Mouse (Mus musculus) liver, embryonic 15.5 days (tissue): ENCODE results near the gene Rap1gap2. TPM values are rescaled to one million over a fixed set of nuclear protein-coding genes. Genes with fewer than 3 reads are reported as not detected.

Source experiments
- ATAC-seq: fragments of 200-750 bp; cut with Nextera tagmentation; 2 replicates; pipeline ENCODE4 v1.8.0; 2017; ENCODE audit warnings: moderate number of reproducible peaks, mild to moderate bottlenecking, moderate library complexity; ENCODE audit not compliant: insufficient read depth
- H3K27ac ChIP-seq: fragments of 300-500 bp; sonication (generic); replicated peaks from 2 replicates; pipeline ENCODE4 v1.5.1; 2015; ENCODE audit warnings: mild to moderate bottlenecking, inconsistent platforms
- H3K27me3 ChIP-seq: fragments of 300-500 bp; sonication (generic); 2 replicates; pipeline ENCODE4 v1.6.1; 2015; ENCODE audit warnings: mild to moderate bottlenecking, inconsistent platforms
- H3K36me3 ChIP-seq: fragments of 300-500 bp; sonication (generic); replicated peaks from 2 replicates; pipeline ENCODE4 v1.6.1; 2015; ENCODE audit warnings: moderate library complexity, mild to moderate bottlenecking, inconsistent platforms
- H3K4me1 ChIP-seq: fragments of 300-500 bp; sonication (generic); replicated peaks from 2 replicates; pipeline ENCODE4 v1.6.1; 2015; ENCODE audit warnings: inconsistent platforms
- H3K4me2 ChIP-seq: fragments of 300-500 bp; sonication (generic); 2 replicates; pipeline ENCODE4 v1.6.1; 2015; ENCODE audit warnings: moderate library complexity, mild to moderate bottlenecking, inconsistent platforms
- H3K4me3 ChIP-seq: fragments of 300-500 bp; sonication (generic); replicated peaks from 2 replicates; pipeline ENCODE4 v1.5.1; 2015; ENCODE audit warnings: mild to moderate bottlenecking, inconsistent platforms
- H3K9ac ChIP-seq: fragments of 300-500 bp; sonication (generic); 2 replicates; pipeline ENCODE4 v1.6.1; 2015; ENCODE audit warnings: moderate library complexity, mild to moderate bottlenecking, inconsistent platforms
- H3K9me3 ChIP-seq: fragments of 300-500 bp; sonication (generic); replicated peaks from 2 replicates; pipeline ENCODE4 v1.6.1; 2016; ENCODE audit warnings: inconsistent platforms
- WGBS: fragments of 180-500 bp; shearing (Covaris S2); methylation state at CpG from one replicate; pipeline ENCODE4 v1.1.7; 2015; ENCODE audit warnings: mixed read lengths; ENCODE audit not compliant: insufficient replicate concordance; 5-methylcytosine and 5-hydroxymethylcytosine counted together
- polyA plus RNA-seq: library from polyadenylated mRNA; unstranded; fragments of >200 nt; fragmentation: Nextera tagmentation; extraction: Ambion mirVana; gene quantifications from 2 replicates; pipeline ENCODE4 v1.2.1, GENCODE M21; 2015

Rap1gap2 gene
- polyA plus RNA-seq, 1 experiment from 2014 or later = 0.76 TPM

DNA sequence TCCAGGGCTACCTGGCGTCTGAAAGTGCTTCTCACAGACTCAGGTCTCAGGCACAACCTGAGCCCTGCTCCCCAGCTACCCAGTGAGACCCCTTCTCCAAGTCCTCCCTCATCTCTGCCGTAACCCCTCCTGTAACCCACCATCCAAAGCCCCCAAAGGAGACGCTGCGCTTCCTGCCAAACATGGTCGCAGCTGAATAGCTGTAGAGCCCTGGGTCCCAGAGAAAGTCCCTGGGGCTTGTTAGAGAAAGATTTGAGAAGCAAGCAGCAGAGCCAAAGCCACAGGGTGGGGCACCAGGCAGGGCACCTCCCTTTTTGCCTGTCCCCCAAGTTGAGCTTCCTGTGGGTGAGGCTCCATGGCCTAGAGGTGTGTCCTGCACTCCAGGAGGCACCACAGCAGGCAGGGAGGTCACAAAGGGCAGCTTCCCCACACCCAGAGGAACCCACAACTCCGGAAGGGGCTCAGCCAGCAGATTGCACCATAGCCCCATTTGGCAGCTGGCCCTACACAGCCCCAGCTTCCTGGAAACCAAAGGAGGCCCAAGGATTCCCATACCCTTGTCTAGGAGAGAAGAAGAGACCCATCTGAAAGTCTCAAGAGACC lies 38.2 kb downstream of the Rap1gap2 start:
- peak overlapping the region; percentile 99 for H3K27ac ChIP-seq

DNA sequence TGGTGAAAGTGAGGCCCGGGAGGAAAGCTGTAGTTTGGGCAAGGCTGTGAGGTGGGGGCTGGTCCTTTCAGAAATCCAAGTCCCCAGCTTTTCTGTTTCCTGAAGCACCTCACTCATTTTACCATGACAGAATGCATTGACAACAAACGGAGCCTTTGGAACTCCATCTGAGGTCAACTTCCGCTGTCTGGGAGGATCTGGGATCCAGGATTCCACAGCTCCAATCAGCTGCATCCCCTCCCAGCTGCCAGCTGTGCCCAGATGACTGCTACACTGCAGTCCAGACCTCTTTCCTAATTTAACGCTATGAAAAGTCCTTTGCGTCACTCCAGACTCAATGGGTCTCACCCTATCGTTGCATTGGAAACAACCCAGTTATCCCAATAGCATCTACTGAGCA lies 41.0 kb downstream of the Rap1gap2 start:
- Histone ChIP-seq H3K4me3 (no peak overlapping the region), H3K4me1 (peaks cover 72% of the 10 kb centered on the region), H3K9me3 (no peaks in the 10 kb centered on the region), H3K36me3 (no peaks in the 10 kb centered on the region), H3K9ac (no peak overlapping the region), H3K27me3 (no peaks in the 10 kb centered on the region), H3K4me2 (no peak overlapping the region), H3K27ac (no peak overlapping the region)
- ATAC-seq = no peak
- 77% methylated on average over 6 of the region's 6 CpGs for WGBS

More for the DNA sequence above, 38.2 kb downstream of the Rap1gap2 start:
- H3K36me3 ChIP-seq = no peaks in the 10 kb centered on the region
- H3K27me3 ChIP-seq = no peaks in the 10 kb centered on the region
- WGBS = 13% methylated on average over 6 of the region's 6 CpGs
- peak overlapping the region; percentile 49 for H3K4me3 ChIP-seq
- no peaks in the 10 kb centered on the region for H3K9me3 ChIP-seq
- peak overlapping the region; percentile 49 for H3K9ac ChIP-seq
- H3K4me2 ChIP-seq = peak overlapping the region; percentile 68
- peak; percentile 78 for ATAC-seq
- H3K4me1 ChIP-seq = peaks cover 96% of the 10 kb centered on the region

DNA sequence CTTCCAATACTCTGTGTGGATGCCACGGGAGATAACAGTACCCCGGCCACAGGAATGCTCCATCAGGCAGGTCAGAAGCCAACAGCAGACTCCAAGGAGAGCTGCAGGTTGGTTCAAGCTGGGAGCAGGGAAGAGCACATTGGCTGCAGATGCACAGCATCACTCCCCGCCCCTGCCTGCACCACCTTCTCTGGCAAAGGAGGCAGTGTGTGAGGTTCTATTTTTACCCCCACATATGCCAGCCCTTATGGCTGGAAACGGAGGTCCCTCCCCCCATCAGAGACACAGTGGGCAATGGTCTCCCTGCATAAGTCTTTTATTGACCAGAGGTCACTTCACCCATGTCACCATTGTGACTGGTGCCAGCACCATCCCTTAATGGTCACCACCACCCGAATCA lies 42.3 kb downstream of the Rap1gap2 start:
- 72% methylated on average over 5 of the region's 5 CpGs for WGBS
- Histone ChIP-seq H3K27me3 (no peaks in the 10 kb centered on the region), H3K27ac (no peak overlapping the region), H3K36me3 (no peaks in the 10 kb centered on the region), H3K9me3 (no peaks in the 10 kb centered on the region), H3K4me1 (peaks cover 59% of the 10 kb centered on the region), H3K4me3 (no peak overlapping the region), H3K9ac (no peak overlapping the region), H3K4me2 (no peak overlapping the region)
- no peak for ATAC-seq

GRCm38 (mm10) chr11:74568004-74568403 lies 42.7 kb downstream of the Rap1gap2 start:
- no peaks in the 10 kb centered on the region for H3K9me3 ChIP-seq
- WGBS = 61% methylated on average over 3 of the region's 3 CpGs

DNA sequence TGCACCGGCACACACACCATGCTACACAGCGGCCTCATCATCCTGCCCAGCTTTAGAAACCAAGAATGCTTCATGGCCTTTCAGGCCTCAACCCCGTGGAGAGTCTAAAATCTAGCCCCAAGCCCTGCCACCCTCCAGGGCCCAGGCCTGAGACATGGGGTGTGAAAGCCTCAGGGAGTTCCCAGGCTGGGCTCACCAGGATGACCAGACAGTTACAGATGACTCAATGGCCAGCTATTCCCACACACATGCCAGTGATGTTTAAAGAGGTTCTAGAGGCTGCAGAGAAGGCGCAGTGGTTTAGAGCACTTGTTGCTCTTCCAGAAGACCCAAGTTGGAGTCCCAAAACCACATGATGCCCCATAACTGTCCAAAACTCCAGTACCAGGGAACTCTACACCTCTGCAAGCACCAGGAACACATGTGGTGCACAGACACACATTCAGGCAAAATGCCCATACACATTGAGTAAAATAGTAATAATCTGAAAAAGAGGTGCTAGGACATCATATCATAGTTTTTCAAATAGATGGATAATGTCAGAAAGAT lies 44.3 kb downstream of the Rap1gap2 start:
- Histone ChIP-seq H3K4me3 (no peak overlapping the region), H3K9ac (no peak overlapping the region), H3K4me2 (no peak overlapping the region), H3K27ac (no peak overlapping the region), H3K36me3 (no peaks in the 10 kb centered on the region), H3K9me3 (no peaks in the 10 kb centered on the region), H3K27me3 (0 out of 2 replicates have a peak, but pooled peaks cover 3% of the 10 kb centered on the region), H3K4me1 (peaks cover 45% of the 10 kb centered on the region)
- 79% methylated on average over 4 of the region's 4 CpGs for WGBS
- ATAC-seq = no peak

More at GRCm38 (mm10) chr11:74568004-74568403, 42.7 kb downstream of the Rap1gap2 start:
- no peak overlapping the region for H3K4me3 ChIP-seq
- ATAC-seq = no peak
- peaks cover 56% of the 10 kb centered on the region for H3K4me1 ChIP-seq
- H3K4me2 ChIP-seq = no peak overlapping the region
- H3K27ac ChIP-seq = no peak overlapping the region
- 0 out of 2 replicates have a peak, but pooled peaks cover 2% of the 10 kb centered on the region for H3K27me3 ChIP-seq
- H3K36me3 ChIP-seq = no peaks in the 10 kb centered on the region
- no peak overlapping the region for H3K9ac ChIP-seq

- no peak for ATAC-seq
- H3K27me3 ChIP-seq = 0 out of 2 replicates have a peak, but pooled peaks cover 3% of the 10 kb centered on the region
- H3K9ac ChIP-seq = no peak overlapping the region
- H3K4me3 ChIP-seq = no peak overlapping the region
- H3K36me3 ChIP-seq = no peaks in the 10 kb centered on the region
- peaks cover 50% of the 10 kb centered on the region for H3K4me1 ChIP-seq
- no peaks in the 10 kb centered on the region for H3K9me3 ChIP-seq
- peak overlapping the region; percentile 60; the same call in 1 of the 2 replicates for H3K27ac ChIP-seq
- 65% methylated on average over 4 of the region's 4 CpGs for WGBS
- no peak overlapping the region for H3K4me2 ChIP-seq
Observed at GRCm38 (mm10) chr11:74561392-74561791, 49.3 kb downstream of the Rap1gap2 start.

DNA sequence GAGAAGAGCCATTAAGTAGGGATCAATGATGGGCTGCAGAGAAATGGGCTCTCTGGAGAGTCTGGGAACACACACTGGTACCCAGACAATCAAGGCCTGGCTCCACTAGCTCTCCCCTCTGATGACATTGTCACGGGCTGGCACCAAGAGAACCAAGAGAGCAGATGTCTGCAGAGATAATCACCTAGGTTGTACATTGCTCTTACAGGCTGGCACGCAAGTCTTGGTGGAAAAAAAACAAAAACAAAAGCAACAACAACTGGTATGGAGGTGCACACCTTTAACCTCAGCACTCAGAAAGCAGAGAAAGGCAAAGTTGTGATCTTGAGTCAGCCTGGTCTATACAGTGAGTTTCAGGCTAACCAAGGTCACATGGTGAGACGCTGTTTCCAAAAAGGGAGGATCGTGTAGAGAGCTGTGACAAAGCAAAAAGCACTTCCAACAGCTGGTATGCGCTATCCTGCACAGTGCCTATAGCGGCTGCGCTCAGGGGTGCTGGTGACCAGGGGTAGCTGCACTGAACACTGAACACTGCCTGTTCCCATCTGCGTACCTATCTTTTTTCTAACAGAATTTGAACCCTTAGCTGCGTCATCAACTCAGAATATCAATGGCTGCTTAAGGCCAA lies 50.0 kb downstream of the Rap1gap2 start:
- Histone ChIP-seq H3K27me3 (0 out of 2 replicates have a peak, but pooled peaks cover 3% of the 10 kb centered on the region), H3K4me2 (peak overlapping the region; percentile 34), H3K27ac (peak overlapping the region; percentile 60), H3K9ac (no peak overlapping the region), H3K4me1 (peaks cover 57% of the 10 kb centered on the region), H3K4me3 (no peak overlapping the region), H3K36me3 (no peaks in the 10 kb centered on the region), H3K9me3 (no peaks in the 10 kb centered on the region)
- peak; percentile 82 for ATAC-seq
- 41% methylated on average over 9 of the region's 9 CpGs for WGBS

- WGBS = 74% methylated on average over 5 of the region's 5 CpGs
- peak overlapping the region; percentile 60; the same call in 1 of the 2 replicates for H3K27ac ChIP-seq
Observed at GRCm38 (mm10) chr11:74559793-74560433, 50.8 kb downstream of the Rap1gap2 start.

GRCm38 (mm10) chr11:74558933-74559332 lies 51.8 kb downstream of the Rap1gap2 start:
- no peak overlapping the region for H3K9ac ChIP-seq
- no peak overlapping the region for H3K4me3 ChIP-seq
- peaks cover 68% of the 10 kb centered on the region for H3K4me1 ChIP-seq
- H3K4me2 ChIP-seq = no peak overlapping the region
- H3K36me3 ChIP-seq = no peaks in the 10 kb centered on the region
- H3K27me3 ChIP-seq = 0 out of 2 replicates have a peak, but pooled peaks cover 3% of the 10 kb centered on the region
- 73% methylated on average over 5 of the region's 5 CpGs for WGBS
- ATAC-seq = no peak
- H3K9me3 ChIP-seq = no peaks in the 10 kb centered on the region
- no peak overlapping the region for H3K27ac ChIP-seq

More at GRCm38 (mm10) chr11:74559793-74560433, 50.8 kb downstream of the Rap1gap2 start:
- H3K9me3 ChIP-seq = no peaks in the 10 kb centered on the region
- no peak overlapping the region for H3K9ac ChIP-seq
- no peaks in the 10 kb centered on the region for H3K36me3 ChIP-seq
- peak overlapping the region; percentile 34 for H3K4me2 ChIP-seq
- peaks cover 61% of the 10 kb centered on the region for H3K4me1 ChIP-seq
- H3K27me3 ChIP-seq = 0 out of 2 replicates have a peak, but pooled peaks cover 3% of the 10 kb centered on the region
- no peak overlapping the region for H3K4me3 ChIP-seq
- ATAC-seq = no peak

- H3K4me1 ChIP-seq = peaks cover 64% of the 10 kb centered on the region
- no peaks in the 10 kb centered on the region for H3K9me3 ChIP-seq
- no peak for ATAC-seq
- WGBS = 52% methylated on average over 11 of the region's 11 CpGs
- no peak overlapping the region for H3K9ac ChIP-seq
- H3K4me3 ChIP-seq = no peak overlapping the region
- no peaks in the 10 kb centered on the region for H3K27me3 ChIP-seq
- H3K4me2 ChIP-seq = no peak overlapping the region
- peak overlapping the region; percentile 7; the same call in 1 of the 2 replicates for H3K27ac ChIP-seq
- no peaks in the 10 kb centered on the region for H3K36me3 ChIP-seq
Observed at GRCm38 (mm10) chr11:74557456-74558230, 53.1 kb downstream of the Rap1gap2 start.
